Mouse (Mus musculus): ENCODE measurements at regions not wholly inside any gene's neighbourhood (a gene's known extent, or its start where the extent isn't known, plus 50 kb on each side); places are given as distances from the start of the nearest gene placed in this dataset.

- CTCF ChIA-PET: no interaction called here
These were observed 52.1 kb upstream of the Hmcn1 start for GRCm38 (mm10) chr1:151045334-151045733.

GRCm38 (mm10) chr1:151046626-151047025 lies 53.4 kb upstream of the Hmcn1 start:
- CTCF ChIA-PET: no interaction called here

GRCm38 (mm10) chr1:151049726-151050506 lies 56.7 kb upstream of the Hmcn1 start:
- CTCF ChIA-PET: no interaction called here

GRCm38 (mm10) chr1:151050507-151050816 lies 57.2 kb upstream of the Hmcn1 start:
- CTCF ChIA-PET: interaction anchor here (0.6 kb wide), 1 partner anchor 201 kb away, joined by 3 read pairs; no protein-coding TSS in a partner anchor

- CTCF ChIA-PET: no interaction called here
These were observed 60.0 kb upstream of the Hmcn1 start for GRCm38 (mm10) chr1:151053268-151053667.

GRCm38 (mm10) chr1:151055396-151055795 lies 62.2 kb upstream of the Hmcn1 start:
- CTCF ChIA-PET: no interaction called here

GRCm38 (mm10) chr1:151059546-151060136 lies 66.4 kb upstream of the Hmcn1 start:
- CTCF ChIA-PET: no interaction called here

GRCm38 (mm10) chr1:151065090-151065567 lies 71.9 kb upstream of the Hmcn1 start:
- CTCF ChIA-PET: interaction anchor here (0.7 kb wide), 1 partner anchor 17 kb away, joined by 12 read pairs; no protein-coding TSS in a partner anchor

- CTCF ChIA-PET: no interaction called here
These were observed 73.3 kb upstream of the Hmcn1 start for GRCm38 (mm10) chr1:151066379-151067128.

- CTCF ChIA-PET: no interaction called here
These were observed 81.5 kb upstream of the Hmcn1 start for GRCm38 (mm10) chr1:151074508-151075314.

- CTCF ChIA-PET: no interaction called here
These were observed 82.3 kb upstream of the Hmcn1 start for GRCm38 (mm10) chr1:151075541-151075940.

GRCm38 (mm10) chr1:151078909-151079522 lies 85.8 kb upstream of the Hmcn1 start:
- CTCF ChIA-PET: interaction anchor here (0.7 to 0.8 kb wide), 3 partner anchors 268 to 623 kb away, joined by 3 to 4 read pairs (median 3); no protein-coding TSS in a partner anchor

- CTCF ChIA-PET: interaction anchor here (0.7 to 0.8 kb wide), 2 partner anchors 267 to 273 kb away, joined by 3 to 4 read pairs; no protein-coding TSS in a partner anchor
These were observed 86.6 kb upstream of the Hmcn1 start for GRCm38 (mm10) chr1:151079614-151080360.

- CTCF ChIA-PET: no interaction called here
These were observed 87.3 kb upstream of the Hmcn1 start for GRCm38 (mm10) chr1:151080510-151080980.

GRCm38 (mm10) chr1:151082510-151083033 lies 89.3 kb upstream of the Hmcn1 start:
- CTCF ChIA-PET: interaction anchor here (0.6 kb wide), 1 partner anchor 62 kb away, joined by 5 read pairs; no protein-coding TSS in a partner anchor

- CTCF ChIA-PET: no interaction called here
These were observed 90.6 kb upstream of the Hmcn1 start for GRCm38 (mm10) chr1:151083806-151084205.

GRCm38 (mm10) chr1:151086111-151086859 lies 93.0 kb upstream of the Hmcn1 start:
- CTCF ChIA-PET: interaction anchor here (0.7 kb wide), 1 partner anchor 131 kb away, joined by 20 read pairs; no protein-coding TSS in a partner anchor

- CTCF ChIA-PET: no interaction called here
These were observed 94.0 kb upstream of the Hmcn1 start for GRCm38 (mm10) chr1:151087151-151087660.

All from spleen, embryonic (tissue).